Mouse (Mus musculus) liver, embryonic 14.5 days (tissue): ENCODE measurements at regions not wholly inside any gene's neighbourhood (a gene's known extent, or its start where the extent isn't known, plus 50 kb on each side); places are given as distances from the start of the nearest gene placed in this dataset.

Experiments used
- ATAC-seq: fragments of 200-750 bp; cut with Nextera tagmentation; 2 replicates; pipeline ENCODE4 v1.8.0; 2017; ENCODE audit warnings: moderate number of reproducible peaks, mild to moderate bottlenecking, moderate library complexity; ENCODE audit not compliant: insufficient read depth
- DNase-seq, 3 experiments: peaks; one replicate each; pipeline ENCODE4 v3.0.0-alpha.2; 2012 to 2013; ENCODE audit warnings: low read depth in 3 of 3, low spot score in 3 of 3
- H3K27ac ChIP-seq: fragments of 300-500 bp; sonication (generic); 2 replicates; pipeline ENCODE4 v1.5.1; 2014; ENCODE audit warnings: moderate library complexity, mild to moderate bottlenecking, control low read depth, inconsistent platforms
- H3K27me3 ChIP-seq: fragments of 300-500 bp; sonication (generic); 2 replicates; pipeline ENCODE4 v1.6.1; 2014; ENCODE audit warnings: mild to moderate bottlenecking, low read length, moderate library complexity; ENCODE audit not compliant: control insufficient read depth, insufficient read depth
- H3K36me3 ChIP-seq: fragments of 300-500 bp; sonication (generic); replicated peaks from 2 replicates; pipeline ENCODE4 v1.6.1; 2014; ENCODE audit warnings: low read depth; ENCODE audit not compliant: control insufficient read depth, insufficient read depth
- H3K4me1 ChIP-seq, 2 experiments: fragments of 200-500 bp in 1 of 2; fragments of 300-500 bp in 1 of 2; sonication (generic) in 1 of 2; replicated peaks; 2 replicates each; pipeline ENCODE4 v1.6.1; 2012 to 2014; ENCODE audit warnings: antibody characterized with exemption in 1 of 2, inconsistent platforms in 1 of 2, low read length in 1 of 2; ENCODE audit not compliant: control insufficient read depth in 2 of 2, insufficient read depth in 2 of 2
- H3K4me2 ChIP-seq: fragments of 300-500 bp; sonication (generic); 2 replicates; pipeline ENCODE4 v1.6.1; 2014; ENCODE audit warnings: low read depth, mild to moderate bottlenecking, control low read depth, moderate library complexity
- H3K4me3 ChIP-seq, 2 experiments: fragments of 200-500 bp in 1 of 2; fragments of 300-500 bp in 1 of 2; sonication (generic) in 1 of 2; 2 replicates each; pipeline ENCODE4 v1.5.1; 2012 to 2014; ENCODE audit warnings: low read depth in 2 of 2, low read length in 2 of 2, mild to moderate bottlenecking in 2 of 2, control low read depth in 1 of 2, inconsistent platforms in 1 of 2, moderate library complexity in 1 of 2; ENCODE audit not compliant: insufficient read depth in 1 of 2
- H3K9ac ChIP-seq: fragments of 300-500 bp; sonication (generic); replicated peaks from 2 replicates; pipeline ENCODE4 v1.6.1; 2014; ENCODE audit warnings: mild to moderate bottlenecking, control low read depth, moderate library complexity
- H3K9me3 ChIP-seq: fragments of 300-500 bp; sonication (generic); 2 replicates; pipeline ENCODE4 v1.6.1; 2016; ENCODE audit warnings: low read length, mixed read lengths; ENCODE audit not compliant: control insufficient read depth
- CTCF ChIP-seq: IDR thresholded peaks from 2 replicates; pipeline ENCODE4 v1.5.1; 2016; ENCODE audit warnings: antibody characterized with exemption, low read depth, control low read depth
- EP300 ChIP-seq: IDR thresholded peaks from 2 replicates; pipeline ENCODE4 v1.6.1; 2016; ENCODE audit warnings: antibody characterized with exemption, low read depth
- whole genome bisulfite sequencing: fragments of 180-500 bp; shearing (Covaris S2); extraction: QIAGEN DNeasy Blood & Tissue Kit; methylation state at CpG from one replicate; pipeline ENCODE4 v1.1.7; 2014; ENCODE audit not compliant: insufficient replicate concordance; 5-methylcytosine and 5-hydroxymethylcytosine counted together

GRCm38 (mm10) chr9:82484341-82484740, 345.0 kb upstream of the Irak1bp1 start:
- TF ChIP-seq CTCF (no peak), EP300 (no peak)
- ATAC-seq (no peak), DNase-seq (no peak)
- H3K4me2 ChIP-seq = no peak overlapping the region
- WGBS = 45% methylated on average over 1 of the region's 1 CpGs
- H3K4me3 ChIP-seq = no peak overlapping the region
- no peaks in the 10 kb centered on the region for H3K36me3 ChIP-seq
- H3K9ac ChIP-seq = no peak overlapping the region
- no peaks in the 10 kb centered on the region for H3K27me3 ChIP-seq
- no peaks in the 10 kb centered on the region for H3K4me1 ChIP-seq
- no peak overlapping the region for H3K27ac ChIP-seq
- no peaks in the 10 kb centered on the region for H3K9me3 ChIP-seq

GRCm38 (mm10) chr9:82493440-82493839, 335.9 kb upstream of the Irak1bp1 start:
- no peak overlapping the region for H3K9ac ChIP-seq
- H3K27me3 ChIP-seq = no peaks in the 10 kb centered on the region
- H3K4me1 ChIP-seq = no peaks in the 10 kb centered on the region
- no peak for DNase-seq
- ATAC-seq = no peak
- no peaks in the 10 kb centered on the region for H3K9me3 ChIP-seq
- no peak overlapping the region for H3K4me2 ChIP-seq
- no peaks in the 10 kb centered on the region for H3K36me3 ChIP-seq
- no peak for TF ChIP-seq CTCF
- no peak for TF ChIP-seq EP300
- H3K4me3 ChIP-seq = no peak overlapping the region
- no peak overlapping the region for H3K27ac ChIP-seq

- H3K9ac ChIP-seq = no peak overlapping the region
- H3K27me3 ChIP-seq = no peaks in the 10 kb centered on the region
- no peak for DNase-seq
- no peak for TF ChIP-seq CTCF
- no peak for TF ChIP-seq EP300
- no peaks in the 10 kb centered on the region for H3K4me1 ChIP-seq
- H3K27ac ChIP-seq = no peak overlapping the region
- no peaks in the 10 kb centered on the region for H3K36me3 ChIP-seq
- ATAC-seq = no peak
- H3K4me3 ChIP-seq = no peak overlapping the region
- 43% methylated on average over 2 of the region's 2 CpGs for WGBS
- no peaks in the 10 kb centered on the region for H3K9me3 ChIP-seq
- H3K4me2 ChIP-seq = no peak overlapping the region
Observed at GRCm38 (mm10) chr9:82510014-82510413, 319.3 kb upstream of the Irak1bp1 start.

- no peak for TF ChIP-seq EP300
- no peak for TF ChIP-seq CTCF
- no peaks in the 10 kb centered on the region for H3K36me3 ChIP-seq
- H3K27ac ChIP-seq = no peak overlapping the region
- no peak overlapping the region for H3K9ac ChIP-seq
- no peak for ATAC-seq
- no peaks in the 10 kb centered on the region for H3K27me3 ChIP-seq
- H3K4me1 ChIP-seq = no peaks in the 10 kb centered on the region
- no peak overlapping the region for H3K4me3 ChIP-seq
- no peaks in the 10 kb centered on the region for H3K9me3 ChIP-seq
- no peak for DNase-seq
- H3K4me2 ChIP-seq = no peak overlapping the region
- 18% methylated on average over 1 of the region's 1 CpGs for WGBS
Observed at GRCm38 (mm10) chr9:82518993-82519392, 310.3 kb upstream of the Irak1bp1 start.

GRCm38 (mm10) chr9:82527867-82528385, 301.4 kb upstream of the Irak1bp1 start:
- no peaks in the 10 kb centered on the region for H3K4me1 ChIP-seq
- TF ChIP-seq EP300 = no peak
- TF ChIP-seq CTCF = no peak
- DNase-seq (no peak), ATAC-seq (no peak)
- H3K36me3 ChIP-seq = no peaks in the 10 kb centered on the region
- no peak overlapping the region for H3K27ac ChIP-seq
- H3K9me3 ChIP-seq = no peaks in the 10 kb centered on the region
- H3K4me3 ChIP-seq = no peak overlapping the region
- no peak overlapping the region for H3K4me2 ChIP-seq
- no peaks in the 10 kb centered on the region for H3K27me3 ChIP-seq
- 62% methylated on average over 8 of the region's 8 CpGs for WGBS
- H3K9ac ChIP-seq = no peak overlapping the region

GRCm38 (mm10) chr9:82552726-82553125, 276.6 kb upstream of the Irak1bp1 start:
- WGBS = 56% methylated on average over 6 of the region's 6 CpGs
- TF ChIP-seq CTCF (no peak), EP300 (no peak)
- Histone ChIP-seq H3K27ac (no peak overlapping the region), H3K36me3 (no peaks in the 10 kb centered on the region), H3K4me1 (no peaks in the 10 kb centered on the region), H3K9ac (no peak overlapping the region), H3K27me3 (no peaks in the 10 kb centered on the region), H3K4me3 (no peak overlapping the region), H3K4me2 (no peak overlapping the region), H3K9me3 (no peaks in the 10 kb centered on the region)
- no peak for DNase-seq
- ATAC-seq = no peak
